Mouse (Mus musculus) megakaryocyte progenitor cell, adult 5-6 weeks (primary cell): Measurements from ENCODE around the gene Dcp1a. TPM values are rescaled to one million over a fixed set of nuclear protein-coding genes. Genes with fewer than 3 reads are reported as not detected.

ENCODE experiments used
- ATAC-seq: replicated peaks from 2 replicates; pipeline ENCODE4 v1.8.0; 2016; ENCODE audit warnings: mild to moderate bottlenecking, moderate TSS enrichment, inconsistent platforms; ENCODE audit not compliant: poor library complexity
- total RNA-seq, 2 experiments: library from RNA; stranded (forward) in 1 of 2; stranded (reverse) in 1 of 2; fragments of 157-497, 149-512 nt in 1 of 2; fragments of 200-1000 nt in 1 of 2; gene quantifications; 2 replicates each; pipeline versions ENCODE4 v1.2.3 to v1.2.4; 2015 to 2017

Dcp1a gene
- total RNA-seq, 2 experiments from 2014 or later: 24.9 to 27.1 TPM

GRCm38 (mm10) chr14:30557730-30558129 is 78.4 kb downstream of the Dcp1a start:
- ATAC-seq: no peak

GRCm38 (mm10) chr14:30559321-30559850 is 80.1 kb downstream of the Dcp1a start:
- no peak for ATAC-seq

- ATAC-seq: no peak
Observed at GRCm38 (mm10) chr14:30560803-30561389, 81.6 kb downstream of the Dcp1a start.

DNA sequence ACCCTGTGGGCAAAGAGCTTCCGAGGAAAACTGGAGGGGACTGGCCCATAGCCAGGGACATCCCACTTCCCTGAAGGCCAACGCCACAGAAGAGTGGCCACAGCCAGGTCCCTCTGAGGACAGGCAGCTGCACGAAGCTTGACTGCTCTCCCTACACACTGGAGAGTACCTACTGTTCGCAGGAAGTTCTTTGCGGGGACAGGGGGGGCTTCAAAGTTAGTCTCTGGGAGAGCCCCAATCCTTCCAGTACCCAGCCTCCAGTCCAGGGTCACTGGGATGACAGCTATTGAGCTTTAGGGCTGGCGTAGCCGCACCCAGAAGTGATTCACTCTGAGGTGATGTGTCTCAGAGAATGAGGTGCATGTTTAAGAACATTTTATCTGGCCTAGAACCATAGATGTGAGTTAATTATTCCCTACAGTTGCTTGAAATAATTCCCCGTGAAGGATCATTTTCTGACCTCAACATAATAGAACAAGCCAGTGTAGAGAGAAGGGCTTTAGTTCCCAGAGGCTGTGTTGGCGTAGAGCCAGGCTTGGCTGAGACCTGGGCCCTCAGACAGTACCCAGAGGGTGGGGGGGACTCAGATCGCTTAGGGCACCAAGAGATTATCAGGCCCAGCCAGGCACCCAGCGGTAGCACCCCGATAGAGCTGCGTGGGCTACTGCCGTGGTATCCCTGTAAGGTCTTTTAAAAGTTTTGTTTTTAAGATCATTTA is 82.3 kb downstream of the Dcp1a start:
- peak; percentile 90 for ATAC-seq

DNA sequence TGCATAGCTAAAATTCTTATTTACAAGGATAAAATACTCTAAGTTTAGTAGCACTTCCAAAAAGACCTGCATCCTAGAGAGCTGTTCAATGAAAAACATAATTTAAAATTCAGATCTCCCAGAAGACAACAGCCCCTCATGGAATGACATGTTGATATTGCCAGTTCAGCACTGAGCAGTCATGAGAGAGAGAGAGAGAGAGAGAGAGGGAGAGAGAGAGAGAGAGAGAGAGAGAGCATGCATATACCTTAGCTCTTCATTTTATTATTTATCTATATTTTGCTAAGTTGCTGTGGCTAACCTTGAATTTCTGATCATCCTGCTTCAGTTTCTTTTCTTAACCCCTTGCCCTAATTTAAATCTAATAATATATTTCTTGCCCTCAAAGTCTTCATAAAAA is 83.0 kb downstream of the Dcp1a start:
- ATAC-seq: no peak

DNA sequence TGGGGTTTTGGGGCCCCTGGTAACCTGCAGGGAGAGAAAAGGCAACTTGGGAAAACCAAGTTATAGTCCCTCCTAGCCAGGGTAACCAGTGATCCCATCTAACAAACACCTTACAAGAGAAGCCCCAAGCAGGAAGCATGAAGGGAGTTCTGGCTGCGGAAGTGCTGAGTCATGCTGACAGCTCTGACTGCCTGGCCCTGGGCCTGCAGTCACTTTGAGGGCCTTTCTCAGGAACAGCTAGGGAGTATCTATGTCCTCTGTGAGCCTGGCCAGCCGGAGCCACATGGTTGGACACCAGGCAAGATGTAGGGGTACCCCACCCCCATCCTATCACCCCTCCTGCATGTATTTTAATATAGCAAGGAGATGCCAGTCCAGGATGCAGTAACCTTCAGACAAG is 85.1 kb downstream of the Dcp1a start:
- peak; percentile 47 for ATAC-seq

DNA sequence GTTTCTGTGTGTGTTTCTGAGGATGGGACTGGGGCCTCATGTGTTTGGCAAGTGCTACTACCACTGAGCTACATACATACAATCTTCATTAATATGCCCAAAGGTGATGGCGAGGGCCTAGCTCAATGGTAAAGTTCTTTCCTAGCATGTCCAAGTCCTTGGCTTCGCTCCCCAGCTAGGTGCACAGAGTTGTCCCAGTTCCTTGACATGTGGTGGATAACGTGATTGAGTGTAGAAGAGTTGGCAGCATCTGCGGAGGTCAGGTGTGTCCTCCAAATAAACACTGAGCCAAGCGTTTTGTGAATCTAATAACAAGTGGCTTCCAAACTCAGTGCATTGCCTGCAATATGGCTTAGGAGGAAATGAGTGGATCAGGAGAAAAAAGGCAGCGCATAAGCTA is 87.0 kb downstream of the Dcp1a start:
- ATAC-seq: no peak

GRCm38 (mm10) chr14:30568016-30568415 is 88.7 kb downstream of the Dcp1a start:
- no peak for ATAC-seq

- ATAC-seq: no peak
Observed at GRCm38 (mm10) chr14:30570303-30570702, 91.0 kb downstream of the Dcp1a start.

GRCm38 (mm10) chr14:30572253-30572652 is 92.9 kb downstream of the Dcp1a start:
- no peak for ATAC-seq

- no peak for ATAC-seq
Observed at GRCm38 (mm10) chr14:30573235-30573634, 93.9 kb downstream of the Dcp1a start.

DNA sequence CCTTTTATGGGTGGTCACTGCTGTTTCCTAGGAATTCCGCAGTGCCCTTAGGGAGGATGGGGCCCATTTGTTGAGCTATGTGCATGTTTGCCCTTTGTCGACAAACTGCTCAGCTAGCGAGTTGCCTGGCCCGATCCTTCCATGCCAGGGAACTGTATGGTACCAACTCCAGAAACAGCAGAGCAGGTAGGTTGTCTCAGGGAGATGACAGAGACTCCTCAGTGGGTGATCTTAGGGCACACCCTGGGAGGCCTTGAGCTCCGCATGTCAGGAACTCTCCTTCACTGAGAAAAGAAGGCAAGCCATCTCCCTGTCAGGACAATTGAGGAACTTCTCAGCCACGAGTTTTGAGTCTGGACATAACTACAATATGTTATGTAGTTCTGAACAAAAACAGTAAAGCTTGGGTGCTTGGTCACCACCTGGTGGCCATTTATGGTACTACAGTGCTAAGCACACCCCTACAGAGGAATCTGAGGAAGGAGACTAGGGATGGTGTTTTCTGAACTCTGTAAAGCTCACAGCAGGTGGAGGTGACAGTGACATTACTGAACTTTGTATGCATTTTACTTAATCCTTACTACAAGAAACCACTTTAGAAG is 94.7 kb downstream of the Dcp1a start:
- peak; percentile 72 for ATAC-seq

DNA sequence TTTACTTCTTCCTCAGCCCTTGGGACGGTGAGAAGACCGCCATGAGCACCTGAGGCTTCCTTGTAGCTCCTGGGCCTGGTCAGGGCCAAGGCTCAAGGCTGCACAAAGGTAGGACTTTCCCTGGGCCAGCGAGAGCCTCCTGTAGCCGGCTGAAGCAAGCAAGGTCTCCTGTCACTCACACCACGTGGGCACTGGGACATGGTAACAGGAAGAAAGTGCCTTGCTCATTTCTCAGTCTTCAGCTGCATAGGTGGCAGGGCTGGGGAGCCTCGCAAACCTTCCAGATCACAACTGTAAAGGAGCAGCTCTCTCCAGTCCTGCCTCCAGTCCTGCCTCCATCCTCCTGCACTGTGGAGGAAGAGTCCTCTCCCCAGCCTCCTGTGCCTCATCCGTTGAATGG is 96.5 kb downstream of the Dcp1a start:
- no peak for ATAC-seq

DNA sequence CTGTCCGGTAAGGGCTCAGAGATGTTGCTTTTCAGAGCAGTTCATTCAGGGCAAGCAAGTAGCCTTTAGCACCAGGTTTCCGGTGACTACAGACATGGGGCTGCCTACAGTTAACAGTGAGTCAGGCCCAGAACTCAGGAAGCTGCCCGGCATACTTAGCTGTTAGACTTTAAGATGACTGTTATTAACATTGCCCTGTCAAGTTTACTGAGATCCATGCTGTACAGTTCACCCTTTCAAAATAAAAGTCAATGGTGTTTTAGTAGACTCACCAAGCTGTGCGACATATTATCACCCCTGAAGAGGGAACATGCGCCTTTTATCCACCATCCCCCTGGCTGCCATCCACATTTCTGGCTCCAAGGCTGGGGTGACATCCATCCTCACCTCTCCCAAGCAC is 96.9 kb downstream of the Dcp1a start:
- peak; percentile 23 for ATAC-seq

Other genes starting within 250 kb of the Dcp1a start
- 0.67 and 0.76 TPM in 2 replicates for gene Cacna1d, start 11.9 kb downstream of the Dcp1a start, total RNA-seq (2015)
- gene Cacna1d, start 11.9 kb downstream of the Dcp1a start, total RNA-seq (2017): 0.37 and 1.8 TPM in 2 replicates
- 220 and 295 TPM in 2 replicates for gene Tkt, start 68.8 kb downstream of the Dcp1a start, total RNA-seq (2015)
- gene Tkt, start 68.8 kb downstream of the Dcp1a start, total RNA-seq (2017): 788 and 880 TPM in 2 replicates
- gene Prkcd, start 146.7 kb downstream of the Dcp1a start, total RNA-seq (2015): 71.8 and 84.3 TPM in 2 replicates
- gene Prkcd, start 146.7 kb downstream of the Dcp1a start, total RNA-seq (2017): 106 and 118 TPM in 2 replicates
- gene Rft1, start 174.8 kb downstream of the Dcp1a start, total RNA-seq (2015): 12.3 and 12.7 TPM in 2 replicates
- gene Rft1, start 174.8 kb downstream of the Dcp1a start, total RNA-seq (2017): 13.0 and 16.5 TPM in 2 replicates
- gene Sfmbt1, start 235.3 kb downstream of the Dcp1a start, total RNA-seq (2015): 11.1 and 12.1 TPM in 2 replicates
- 6.9 and 9.6 TPM in 2 replicates for gene Sfmbt1, start 235.3 kb downstream of the Dcp1a start, total RNA-seq (2017)